Mouse (Mus musculus) gastrocnemius, adult 2 months (tissue): ENCODE results near the gene Ttc30a1. TPM values are rescaled to one million over a fixed set of nuclear protein-coding genes. Genes with fewer than 3 reads are reported as not detected.
A peak's percentile ranks its signal among the peaks of the same experiment; 100 is the strongest.

Source experiments
- DNase-seq: peaks from one replicate; pipeline ENCODE4 v3.0.0; 2022
- H3K27ac ChIP-seq: fragments of 200-600 bp; 2 replicates; pipeline ENCODE4 v1.8.1; 2022; ENCODE audit warnings: mild to moderate bottlenecking
- H3K4me3 ChIP-seq: fragments of 200-600 bp; 2 replicates; pipeline ENCODE4 v1.8.1; 2022; ENCODE audit warnings: mild to moderate bottlenecking, moderate library complexity
- CTCF ChIP-seq: fragments of 200-600 bp; IDR thresholded peaks from 2 replicates; pipeline ENCODE4 v1.8.1; 2022; ENCODE audit warnings: antibody characterized with exemption, mild to moderate bottlenecking, moderate library complexity
- intact Hi-C: fragments of 180-260 bp; cut with DNase I; formaldehyde crosslinking; loops from one replicate; pipeline ENCODE4 v1.15.1; 2025
- total RNA-seq, 2 experiments: library from RNA; stranded (reverse); gene quantifications; 2 replicates each; pipeline ENCODE4 v1.2.3; 2021

The Ttc30a1 gene
- total RNA-seq, 2 experiments from 2014 or later = 1.1 to 1.6 TPM

DNA sequence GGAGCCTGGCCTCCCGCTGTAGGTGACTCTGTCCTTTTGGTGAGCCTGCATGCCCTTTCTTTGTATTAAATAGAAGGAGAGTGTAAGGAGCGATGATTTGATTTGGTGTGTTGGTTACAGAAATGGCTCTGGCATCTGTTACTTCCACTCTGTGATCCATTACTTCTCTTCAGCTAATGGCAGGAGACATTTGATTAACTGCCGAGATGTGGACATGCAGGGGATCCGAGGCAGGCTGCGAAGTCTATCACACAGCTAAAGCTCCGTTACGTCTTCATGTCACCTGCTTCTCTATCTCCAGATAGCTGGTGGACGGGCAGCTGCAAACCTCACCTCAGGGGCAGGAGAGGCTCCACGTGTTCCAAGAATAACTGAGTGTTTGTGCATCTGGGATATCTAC, 7.6 kb downstream of the Ttc30a1 start:
- intact Hi-C loops = no loop called here
- H3K4me3 ChIP-seq = no peak overlapping the region
- H3K27ac ChIP-seq = no peak overlapping the region
- no peak for DNase-seq
- TF ChIP-seq CTCF = no peak

DNA sequence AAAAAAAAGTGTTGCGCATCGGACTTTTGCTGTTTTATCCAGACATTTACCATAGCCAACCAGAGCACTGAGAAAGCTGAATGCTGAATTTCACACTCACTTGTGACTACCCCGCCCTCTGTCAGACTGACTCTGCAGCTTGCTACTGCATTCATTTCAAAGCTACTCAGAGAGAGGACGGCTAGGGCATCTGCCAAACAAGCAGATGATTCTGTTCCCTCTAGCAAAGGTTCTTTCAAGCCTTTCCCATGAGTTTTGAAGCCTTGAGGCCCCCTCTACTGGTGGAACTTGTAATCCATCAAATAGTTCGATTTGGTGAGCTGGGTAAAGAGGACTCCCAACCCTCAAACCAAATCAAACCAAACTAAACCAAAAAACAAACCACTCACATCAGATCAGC, 16.8 kb downstream of the Ttc30a1 start:
- intact Hi-C loops = loop anchor here (2.0 to 5.0 kb wide), 3 partner anchors 82 to 363 kb away; no protein-coding TSS in a partner anchor
- Histone ChIP-seq H3K4me3 (peak overlapping the region; percentile 61), H3K27ac (peak overlapping the region; percentile 53)
- TF ChIP-seq CTCF = peak; percentile 78
- peak; percentile 37 for DNase-seq

DNA sequence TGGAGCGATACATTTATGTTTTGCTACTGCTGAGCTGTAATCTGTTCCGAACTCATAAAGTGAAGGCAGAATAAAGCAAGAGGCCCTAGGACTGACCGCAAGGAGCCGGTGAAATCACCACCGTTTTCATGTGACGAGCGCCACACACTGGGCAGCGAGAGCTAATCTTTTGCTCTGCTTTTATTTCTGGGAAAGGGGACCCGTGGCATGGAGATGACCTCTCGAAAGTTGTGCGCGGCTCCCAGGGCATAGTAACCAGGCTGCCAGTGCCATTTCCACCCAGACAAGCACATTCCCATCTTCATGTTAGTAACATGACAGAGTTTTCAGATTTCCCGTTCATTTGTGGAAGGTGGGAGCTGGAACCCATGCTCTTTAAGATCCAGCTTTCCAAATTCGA, 17.3 kb downstream of the Ttc30a1 start:
- peak overlapping the region; percentile 53 for H3K27ac ChIP-seq
- H3K4me3 ChIP-seq = peak overlapping the region; percentile 61
- intact Hi-C loops = loop anchor here (2.0 to 5.0 kb wide), 3 partner anchors 82 to 362 kb away; no protein-coding TSS in a partner anchor

DNA sequence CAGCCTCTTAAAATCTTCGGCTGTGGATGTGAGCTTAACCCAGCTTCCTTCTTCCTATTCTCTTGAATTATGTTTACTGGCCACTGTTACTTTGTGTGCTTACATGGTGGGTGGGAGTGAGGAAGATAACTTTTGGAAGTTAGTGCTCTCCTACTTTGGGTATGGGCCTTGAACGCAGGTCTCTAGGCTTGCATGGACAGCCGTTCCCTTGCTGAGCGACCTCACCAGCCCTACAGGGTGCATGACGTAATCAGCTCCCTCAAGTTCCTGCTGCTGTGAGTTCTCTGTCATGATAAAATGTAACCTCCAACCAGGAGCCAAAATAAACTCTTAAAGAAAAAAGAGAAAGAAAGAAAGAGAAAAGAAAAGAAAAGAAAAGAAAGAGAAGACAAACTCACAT, 17.7 kb downstream of the Ttc30a1 start:
- no peak for TF ChIP-seq CTCF
- DNase-seq = no peak
- peak overlapping the region; percentile 53 for H3K27ac ChIP-seq
- H3K4me3 ChIP-seq = peak overlapping the region; percentile 61
- intact Hi-C loops = loop anchor here (2.0 to 5.0 kb wide), 3 partner anchors 81 to 362 kb away; no protein-coding TSS in a partner anchor

More for the DNA sequence above, 17.3 kb downstream of the Ttc30a1 start:
- peak; percentile 75 for DNase-seq
- peak; percentile 74 for TF ChIP-seq CTCF

DNA sequence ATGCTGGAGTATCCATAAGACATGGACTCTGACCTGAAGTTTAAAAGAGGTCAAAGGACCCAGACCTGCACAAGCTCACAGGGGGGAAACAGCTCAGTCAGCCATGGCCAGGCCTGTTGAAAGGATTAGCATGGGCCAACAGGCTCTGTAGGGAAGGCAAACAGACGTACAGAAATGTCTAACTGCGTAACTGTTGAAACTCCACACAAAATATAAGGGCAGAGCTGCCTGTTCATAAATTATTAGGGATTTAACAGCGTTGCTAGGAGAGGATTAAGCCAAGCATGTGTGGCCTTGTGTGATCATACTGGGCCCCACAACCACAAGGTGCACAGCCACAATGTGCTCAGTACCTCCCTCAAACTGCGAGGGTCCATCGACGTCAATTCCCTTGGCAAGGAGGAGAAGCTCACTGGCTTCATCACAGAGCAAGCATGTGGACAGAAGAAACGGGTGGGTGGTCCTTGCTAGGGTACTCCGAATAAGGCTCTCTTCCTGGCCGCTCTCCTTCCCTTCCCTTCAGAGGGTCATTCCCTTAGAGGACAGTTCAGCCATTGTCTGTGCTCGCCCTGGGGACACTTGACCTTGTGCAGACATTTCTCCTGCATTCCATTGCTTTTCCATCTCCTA, 18.4 kb downstream of the Ttc30a1 start:
- intact Hi-C loops = loop anchor here (5.0 kb wide), 2 partner anchors 166 to 361 kb away; no protein-coding TSS in a partner anchor
- no peak for TF ChIP-seq CTCF
- no peak overlapping the region for H3K4me3 ChIP-seq
- H3K27ac ChIP-seq = no peak overlapping the region
- DNase-seq = no peak

DNA sequence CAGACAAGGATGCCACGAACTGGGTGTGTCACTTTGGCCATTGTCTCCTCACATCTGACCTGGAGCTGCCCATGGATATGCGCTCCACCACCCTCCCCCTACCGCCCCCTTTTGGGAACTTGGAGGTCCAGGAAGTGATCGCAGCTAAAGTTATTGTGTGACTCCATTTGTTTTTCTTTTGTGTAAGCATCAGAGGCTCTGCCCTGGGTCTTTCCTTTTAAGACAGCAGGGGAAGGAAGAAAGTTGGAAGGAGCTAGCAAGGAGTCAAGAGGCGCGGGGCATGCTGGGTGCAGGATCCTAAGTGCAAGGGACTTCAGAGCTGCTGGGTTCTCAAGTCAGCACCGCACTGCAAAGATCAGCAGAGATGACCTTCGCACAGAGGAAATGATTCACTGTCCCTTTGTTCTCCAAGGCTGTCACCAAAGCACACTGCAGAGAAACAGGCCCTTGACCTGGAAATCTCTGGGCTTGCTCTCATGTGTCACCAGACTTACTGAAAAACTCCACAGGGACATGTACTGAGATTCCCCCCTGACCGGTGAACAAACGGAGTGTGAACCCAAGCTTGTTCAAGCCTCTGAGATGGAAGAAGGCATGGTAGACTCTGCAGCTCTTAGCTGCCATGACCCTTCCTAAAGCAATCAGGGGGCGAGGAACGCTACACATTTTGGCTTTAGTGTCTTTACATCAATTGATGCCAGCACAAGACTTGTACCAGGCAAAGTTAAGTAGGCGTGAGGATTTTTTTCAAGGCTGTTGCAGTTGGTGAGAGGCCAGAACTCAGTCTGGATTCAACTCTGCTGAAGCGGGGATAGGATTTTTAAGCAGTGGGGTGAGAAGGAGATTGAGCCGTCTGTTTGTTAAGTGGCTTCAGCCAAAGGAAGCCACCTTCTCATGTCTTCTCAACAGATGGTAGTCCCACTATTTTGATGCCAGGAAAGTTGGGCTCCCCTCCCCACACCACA, 21.1 kb downstream of the Ttc30a1 start:
- Histone ChIP-seq H3K4me3 (peak overlapping the region; percentile 60), H3K27ac (peak overlapping the region; percentile 64)
- no peak for TF ChIP-seq CTCF
- peak; percentile 24 for DNase-seq
- intact Hi-C loops = loop anchor here (5.0 kb wide), 2 partner anchors 163 to 358 kb away; no protein-coding TSS in a partner anchor

DNA sequence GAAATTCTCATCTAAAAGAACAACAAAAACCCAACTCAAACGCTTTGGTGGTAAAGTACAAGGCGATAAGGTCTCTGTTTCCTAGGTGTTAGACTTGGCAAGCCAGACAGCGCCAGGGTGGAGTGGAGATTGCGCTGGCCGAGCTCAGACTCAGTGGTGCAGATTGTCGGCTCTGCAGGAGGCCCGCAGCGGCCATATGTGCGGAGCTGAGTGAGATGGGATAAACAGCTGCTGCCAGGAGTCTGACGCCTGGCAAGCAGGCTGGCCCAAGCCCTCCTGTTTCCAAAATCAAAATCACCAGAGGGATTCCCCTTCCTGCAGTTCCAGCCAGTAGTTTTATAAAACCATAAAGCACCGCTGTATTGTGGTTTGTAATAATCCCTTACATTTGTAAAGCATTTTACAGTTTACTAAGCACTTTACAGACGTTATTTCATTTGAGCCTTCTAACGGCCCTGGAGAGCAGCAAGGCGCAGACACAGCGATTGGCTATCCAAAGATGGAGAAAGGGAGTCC, 21.9 kb downstream of the Ttc30a1 start:
- no peak for TF ChIP-seq CTCF
- intact Hi-C loops = loop anchor here (5.0 kb wide), 2 partner anchors 163 to 358 kb away; no protein-coding TSS in a partner anchor
- H3K27ac ChIP-seq = peak overlapping the region; percentile 64
- peak; percentile 30 for DNase-seq
- H3K4me3 ChIP-seq = peak overlapping the region; percentile 60

DNA sequence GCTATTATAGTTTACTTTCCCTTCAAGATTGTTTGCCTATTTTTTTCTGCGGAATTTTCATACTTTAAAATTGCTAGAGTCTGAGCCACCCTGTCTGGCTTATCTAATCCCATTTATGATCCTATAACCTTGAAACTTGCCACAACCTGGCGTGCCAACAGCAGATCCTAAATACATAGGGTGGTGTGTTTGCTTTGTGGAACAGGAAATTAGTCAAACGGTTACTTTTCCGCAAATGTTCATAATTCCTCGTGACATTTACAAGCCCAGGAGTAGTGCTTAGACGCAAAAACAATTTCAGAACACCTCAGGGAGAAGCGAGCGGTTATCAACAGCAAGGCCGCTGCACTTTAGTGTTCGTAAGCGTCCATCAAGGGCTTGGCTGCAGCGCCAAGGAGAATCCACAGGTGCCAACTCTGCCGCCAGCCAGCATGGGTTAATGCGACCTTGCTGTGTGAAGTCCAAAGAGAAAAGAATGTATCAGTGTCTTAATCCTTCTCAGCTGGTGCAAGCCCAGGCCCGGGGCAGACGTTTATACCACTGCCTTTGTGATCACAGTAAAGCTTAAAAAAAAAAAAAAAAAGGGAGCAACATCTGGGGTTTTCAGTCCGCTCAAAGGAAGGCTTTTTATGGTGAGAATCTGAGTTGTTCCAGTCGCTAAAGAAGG, 22.5 kb downstream of the Ttc30a1 start:
- DNase-seq = no peak
- TF ChIP-seq CTCF = no peak
- intact Hi-C loops = no loop called here
- peak overlapping the region; percentile 64 for H3K27ac ChIP-seq
- peak overlapping the region; percentile 60 for H3K4me3 ChIP-seq

DNA sequence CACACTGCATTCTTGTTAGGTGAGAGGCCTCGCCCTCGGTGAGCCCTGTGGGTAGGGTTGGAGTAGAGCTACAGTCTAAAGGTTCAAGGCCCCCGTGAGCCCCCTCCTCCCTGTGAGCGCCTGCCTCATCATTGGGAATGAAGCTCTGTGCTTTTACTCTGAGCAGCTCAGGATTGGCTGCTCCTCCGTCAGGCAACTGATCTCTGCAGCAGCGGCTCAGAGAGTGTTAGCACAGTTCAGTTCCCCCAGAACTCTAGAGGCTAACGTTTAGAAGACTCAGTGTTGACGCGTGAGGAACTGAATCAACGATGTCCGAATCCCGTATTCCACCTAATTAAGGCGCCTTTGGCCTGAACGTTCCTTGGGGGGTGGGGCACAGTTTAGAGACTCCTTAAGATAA, 26.1 kb downstream of the Ttc30a1 start:
- intact Hi-C loops = no loop called here
- no peak overlapping the region for H3K27ac ChIP-seq
- no peak overlapping the region for H3K4me3 ChIP-seq
- TF ChIP-seq CTCF = no peak
- no peak for DNase-seq

DNA sequence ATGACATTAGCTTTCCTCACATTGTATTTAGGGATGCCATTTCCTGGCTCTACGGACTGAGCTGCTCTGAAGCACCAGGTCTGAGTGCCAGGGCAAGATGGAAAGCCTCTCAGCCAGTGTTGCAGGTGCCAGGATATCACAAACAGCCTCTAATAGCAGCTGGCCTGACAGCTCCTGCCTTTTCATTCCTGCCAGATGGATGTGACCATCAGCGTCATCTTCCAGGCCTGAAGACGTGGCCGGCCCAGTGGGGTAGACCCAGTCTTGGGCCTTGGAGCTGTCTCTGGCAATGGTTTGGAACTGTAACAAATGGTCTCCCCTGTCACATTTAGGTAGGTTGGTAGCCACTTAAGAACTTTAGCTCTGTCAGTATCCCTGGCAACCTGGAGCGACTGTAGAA, 28.4 kb downstream of the Ttc30a1 start:
- intact Hi-C loops = no loop called here
- H3K4me3 ChIP-seq = no peak overlapping the region
- H3K27ac ChIP-seq = peak overlapping the region; percentile 38; the same call in 1 of the 2 replicates
- DNase-seq = no peak
- no peak for TF ChIP-seq CTCF

DNA sequence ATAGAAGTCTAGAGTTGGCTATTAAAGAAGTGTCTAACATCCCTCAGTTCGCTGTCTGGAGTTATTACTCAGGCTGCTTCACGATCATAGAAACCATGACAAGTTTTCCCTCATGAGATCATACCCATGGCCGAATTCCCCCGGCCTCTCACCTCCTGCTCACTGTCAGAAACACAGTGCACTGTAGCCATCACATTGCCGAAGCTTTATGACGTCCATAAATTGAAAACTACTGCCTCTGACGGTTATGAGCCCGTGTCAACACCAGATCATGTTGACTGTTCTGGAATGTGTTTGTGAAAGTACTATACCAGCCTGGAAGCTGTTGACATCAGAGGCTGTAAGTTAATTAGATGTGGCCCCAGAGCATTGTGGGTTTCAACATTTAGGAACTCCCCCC, 31.1 kb downstream of the Ttc30a1 start:
- Histone ChIP-seq H3K27ac (no peak overlapping the region), H3K4me3 (no peak overlapping the region)
- no peak for DNase-seq
- TF ChIP-seq CTCF = no peak
- intact Hi-C loops = no loop called here
